Mouse (Mus musculus) testis, adult 10 weeks (tissue): ENCODE results near the gene E330009J07Rik. TPM values are rescaled to one million over a fixed set of nuclear protein-coding genes. Genes with fewer than 3 reads are reported as not detected.

Experiments used
- polyA plus RNA-seq: library from polyadenylated mRNA; stranded (reverse); fragments of 350-450 nt; fragmentation: Illumina TruSeq; extraction: RNeasy Lipid Tissue Mini Kit (QIAGEN cat#74804); gene quantifications from one replicate; pipeline ENCODE4 v1.2.3, GENCODE M21; 2014; ENCODE audit warnings: low read depth, low replicate concordance

E330009J07Rik gene
- polyA plus RNA-seq: 3.4 TPM

DNA sequence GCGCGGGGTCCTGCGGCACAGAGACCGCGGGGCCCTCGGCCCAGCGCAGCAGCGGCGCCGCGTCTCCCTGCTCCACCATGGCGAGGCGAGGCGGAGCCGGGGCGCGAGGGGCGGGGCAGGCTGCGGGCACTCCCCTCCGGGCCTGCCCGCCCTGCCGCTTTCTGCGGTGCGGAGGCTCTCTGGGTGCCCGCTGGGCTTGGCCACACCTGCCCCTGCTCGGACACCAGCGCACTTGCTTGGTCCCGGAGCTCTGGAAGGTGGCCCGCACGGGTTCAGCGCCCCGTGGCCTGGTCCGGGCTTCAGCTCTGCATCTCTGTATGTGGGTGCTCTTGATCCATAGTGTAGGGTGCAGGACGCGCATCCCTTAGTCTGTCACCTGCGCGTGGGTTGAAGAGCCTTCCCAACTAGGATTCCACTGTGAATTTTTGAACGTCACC is at the start of gene E330009J07Rik:
E330009J07Rik (minus strand) TSS at position 89 of the 437 bp plus-strand sequence.

DNA sequence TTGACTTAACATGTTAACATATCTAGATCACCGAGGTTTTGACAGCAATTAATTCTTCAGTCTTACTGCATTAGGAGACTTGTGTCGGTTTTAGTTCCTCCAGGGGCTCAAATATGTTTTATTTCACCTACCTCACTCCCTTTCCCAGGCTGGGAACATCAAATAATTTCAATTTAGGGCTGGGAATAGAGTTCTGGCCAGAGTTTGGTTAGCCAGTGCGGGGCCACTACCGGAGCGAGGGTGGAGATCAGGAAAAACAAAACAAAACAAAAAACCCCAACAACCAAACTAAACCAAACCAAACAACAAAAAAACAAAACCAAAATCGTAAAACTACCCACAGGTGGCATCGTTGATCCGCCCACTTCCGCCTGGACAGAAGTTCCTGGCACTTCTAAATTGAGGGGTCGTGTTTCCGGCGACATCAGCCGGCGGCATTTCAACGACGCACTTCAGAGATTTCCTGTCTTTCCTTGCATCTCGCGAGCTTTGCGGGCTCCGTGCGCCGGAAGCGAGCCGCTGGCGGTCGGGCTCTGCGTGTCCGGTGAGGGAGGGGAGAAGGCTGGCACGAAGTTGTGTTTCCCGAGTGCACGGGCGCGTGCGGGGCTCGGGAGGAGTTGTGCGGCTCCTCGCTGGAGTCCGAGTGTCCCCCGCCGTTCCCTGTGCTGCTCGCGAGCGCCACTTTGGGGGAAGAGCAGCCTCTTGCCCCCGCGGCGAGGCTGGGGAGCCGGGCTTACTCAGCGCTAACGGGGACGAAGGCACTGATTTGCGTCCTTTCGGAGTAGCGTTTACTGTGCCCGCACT is 35.2 kb upstream of the E330009J07Rik start, which contains the start of gene Ssbp1:
Ssbp1 (plus strand) TSS at position 437 of the 804 bp plus-strand sequence.

DNA sequence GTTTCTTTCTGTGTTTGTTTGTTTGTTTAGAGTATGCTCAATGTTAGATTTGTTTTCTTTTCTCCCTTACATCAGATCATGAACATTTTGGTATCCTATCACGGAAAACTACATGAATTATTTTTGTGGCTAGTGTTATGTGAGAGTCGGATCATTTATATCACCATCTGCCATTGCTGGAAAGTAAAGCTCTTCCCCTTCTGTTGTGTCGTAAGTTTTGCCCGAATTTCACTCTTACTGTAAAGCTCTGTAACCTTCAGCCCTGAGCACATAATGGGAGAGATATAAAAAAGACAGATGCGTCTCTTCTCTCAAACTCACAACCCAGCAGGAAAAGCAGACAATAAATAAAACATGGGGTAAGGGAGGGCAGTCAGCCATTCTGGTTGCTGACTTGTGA is 3.0 kb upstream of the E330009J07Rik start, which contains the start of gene Wee2:
Wee2 (plus strand) TSS at position 153 of the 400 bp plus-strand sequence.

Other genes starting within 250 kb of the E330009J07Rik start
- gene Agk, start 111.0 kb downstream of the E330009J07Rik start, polyA plus RNA-seq: 13.1 TPM
- gene Wee2, start 3.0 kb upstream of the E330009J07Rik start, polyA plus RNA-seq: 0.07 TPM
- 33.7 TPM for gene Ssbp1, start 35.2 kb upstream of the E330009J07Rik start, polyA plus RNA-seq
- gene Tas2r137, start 55.1 kb upstream of the E330009J07Rik start, polyA plus RNA-seq: not detected
- not detected for gene Tas2r108, start 57.4 kb upstream of the E330009J07Rik start, polyA plus RNA-seq
- gene Prss37, start 83.4 kb upstream of the E330009J07Rik start, polyA plus RNA-seq: 461 TPM
- gene Olfr461, start 118.9 kb upstream of the E330009J07Rik start, polyA plus RNA-seq: not detected
- not detected for gene Olfr460, start 133.4 kb upstream of the E330009J07Rik start, polyA plus RNA-seq
- gene Clec5a, start 149.7 kb upstream of the E330009J07Rik start, polyA plus RNA-seq: 1.2 TPM
- gene Tas2r138, start 177.2 kb upstream of the E330009J07Rik start, polyA plus RNA-seq: not detected
- 3.7 TPM for gene Mgam, start 192.7 kb upstream of the E330009J07Rik start, polyA plus RNA-seq